Mouse (Mus musculus) midbrain, postnatal 0 days (tissue): ENCODE data around the gene Exosc2. TPM values are rescaled to one million over a fixed set of nuclear protein-coding genes. Genes with fewer than 3 reads are reported as not detected.

ENCODE experiments used
- ATAC-seq: fragments of 200-750 bp; cut with Nextera tagmentation; 2 replicates; pipeline ENCODE4 v1.8.0; 2017; ENCODE audit warnings: moderate number of reproducible peaks, mild to moderate bottlenecking, moderate TSS enrichment, moderate library complexity; ENCODE audit not compliant: low FRiP score
- DNase-seq: peaks from one replicate; pipeline ENCODE4 v3.0.0-alpha.2; 2015; ENCODE audit warnings: low spot score
- H3K27ac ChIP-seq: fragments of 300-500 bp; sonication (generic); 2 replicates; pipeline ENCODE4 v1.5.1; 2014; ENCODE audit warnings: low read depth, mild to moderate bottlenecking, low read length, mixed read lengths
- H3K27me3 ChIP-seq: fragments of 300-500 bp; sonication (generic); 2 replicates; pipeline ENCODE4 v1.6.1; 2014; ENCODE audit warnings: low read length, control low read depth, mixed read lengths; ENCODE audit not compliant: insufficient read depth
- H3K36me3 ChIP-seq: fragments of 300-500 bp; sonication (generic); 2 replicates; pipeline ENCODE4 v1.6.1; 2014; ENCODE audit warnings: low read length, control low read depth, mixed read lengths; ENCODE audit not compliant: insufficient read depth
- H3K4me1 ChIP-seq: fragments of 300-500 bp; sonication (generic); 2 replicates; pipeline ENCODE4 v1.6.1; 2014; ENCODE audit warnings: mild to moderate bottlenecking, control low read depth, antibody characterized with exemption, low read length, mixed read lengths; ENCODE audit not compliant: insufficient read depth
- H3K4me2 ChIP-seq: fragments of 300-500 bp; sonication (generic); 2 replicates; pipeline ENCODE4 v1.6.1; 2014; ENCODE audit warnings: low read depth, mild to moderate bottlenecking, low read length, mixed read lengths; ENCODE audit not compliant: poor library complexity, severe bottlenecking
- H3K4me3 ChIP-seq: fragments of 300-500 bp; sonication (generic); 2 replicates; pipeline ENCODE4 v1.5.1; 2014; ENCODE audit warnings: low read depth, mild to moderate bottlenecking, low read length, moderate library complexity
- H3K9ac ChIP-seq: fragments of 300-500 bp; sonication (generic); replicated peaks from 2 replicates; pipeline ENCODE4 v1.6.1; 2014; ENCODE audit warnings: mild to moderate bottlenecking, low read length, moderate library complexity, mixed read lengths; ENCODE audit not compliant: poor library complexity, severe bottlenecking
- H3K9me3 ChIP-seq: fragments of 300-500 bp; sonication (generic); 2 replicates; pipeline ENCODE4 v1.6.1; 2016; ENCODE audit warnings: low read length, control low read depth
- CTCF ChIP-seq: IDR thresholded peaks from 2 replicates; pipeline ENCODE4 v1.5.1; 2016; ENCODE audit warnings: antibody characterized with exemption, mild to moderate bottlenecking
- WGBS: fragments of 180-500 bp; shearing (Covaris S2); extraction: QIAGEN DNeasy Blood & Tissue Kit; methylation state at CpG from one replicate; pipeline ENCODE4 v1.1.7; 2014; 5-methylcytosine and 5-hydroxymethylcytosine counted together
- polyA plus RNA-seq: library from polyadenylated mRNA; unstranded; fragments of >200 nt; fragmentation: Nextera tagmentation; extraction: Ambion mirVana; gene quantifications from 2 replicates; pipeline ENCODE4 v1.2.1, GENCODE M21; 2015
- total RNA-seq: library from RNA; depleted of rRNA; stranded (reverse); fragments of >200 nt; gene quantifications from 2 replicates; pipeline ENCODE4 v1.2.3, GENCODE M21; 2014

Gene Exosc2
- total and polyA plus RNA-seq, 2 experiments from 2014 or later, result 26.7 to 36.8 TPM

DNA sequence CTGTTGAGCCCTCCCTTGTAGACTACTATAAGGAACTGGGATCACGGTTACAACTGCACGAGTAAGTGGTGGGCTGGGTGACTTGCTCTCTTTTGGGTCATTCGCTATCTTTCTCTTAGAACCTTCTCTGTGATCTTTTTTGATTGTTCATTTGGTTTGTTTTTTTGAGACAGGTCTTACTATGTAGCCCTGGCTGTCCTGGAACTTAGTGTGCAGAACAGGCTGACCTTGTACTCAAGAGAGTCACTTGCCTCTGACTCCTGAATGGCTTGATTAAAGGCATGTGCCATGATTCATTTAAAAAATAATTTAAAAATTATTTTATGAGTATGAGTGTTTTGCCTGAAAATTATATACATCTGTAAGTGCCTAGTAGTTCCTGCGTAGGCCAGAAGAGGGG is 44.3 kb downstream of the Exosc2 start:
- Histone ChIP-seq H3K36me3 (no peaks in the 10 kb centered on the region), H3K27ac (no peak overlapping the region), H3K9me3 (no peaks in the 10 kb centered on the region), H3K4me2 (no peak overlapping the region), H3K4me1 (no peaks in the 10 kb centered on the region), H3K9ac (no peak overlapping the region), H3K27me3 (no peaks in the 10 kb centered on the region), H3K4me3 (no peak overlapping the region)
- 97% methylated on average over 4 of the region's 4 CpGs for WGBS
- TF ChIP-seq CTCF, result no peak
- ATAC-seq (no peak), DNase-seq (no peak)

DNA sequence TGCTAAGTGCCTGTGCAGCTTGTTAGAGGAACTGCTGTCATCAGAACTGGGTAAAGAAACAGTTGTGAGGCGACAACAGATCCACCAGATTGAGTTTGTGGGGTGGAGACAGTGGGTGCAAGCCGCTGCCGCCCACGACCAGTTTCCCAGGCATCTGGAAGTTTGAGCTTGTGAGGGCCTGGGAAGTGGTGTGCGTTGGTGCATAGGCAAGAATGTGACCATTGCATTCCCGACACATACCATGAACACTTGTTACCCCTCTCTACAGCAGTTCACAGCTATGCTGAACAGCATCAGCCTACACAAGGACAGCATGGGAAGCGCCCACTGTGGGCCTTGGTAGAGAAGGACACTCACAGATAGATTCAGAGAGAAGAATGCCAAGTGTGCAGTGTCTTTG is 45.5 kb downstream of the Exosc2 start:
- no peaks in the 10 kb centered on the region for H3K9me3 ChIP-seq
- H3K4me2 ChIP-seq, result no peak overlapping the region
- H3K27ac ChIP-seq, result no peak overlapping the region
- ATAC-seq, result no peak
- H3K4me1 ChIP-seq, result no peaks in the 10 kb centered on the region
- DNase-seq, result no peak
- no peak for TF ChIP-seq CTCF
- WGBS, result 93% methylated on average over 7 of the region's 7 CpGs
- no peak overlapping the region for H3K4me3 ChIP-seq
- H3K9ac ChIP-seq, result no peak overlapping the region
- no peaks in the 10 kb centered on the region for H3K27me3 ChIP-seq
- no peaks in the 10 kb centered on the region for H3K36me3 ChIP-seq

DNA sequence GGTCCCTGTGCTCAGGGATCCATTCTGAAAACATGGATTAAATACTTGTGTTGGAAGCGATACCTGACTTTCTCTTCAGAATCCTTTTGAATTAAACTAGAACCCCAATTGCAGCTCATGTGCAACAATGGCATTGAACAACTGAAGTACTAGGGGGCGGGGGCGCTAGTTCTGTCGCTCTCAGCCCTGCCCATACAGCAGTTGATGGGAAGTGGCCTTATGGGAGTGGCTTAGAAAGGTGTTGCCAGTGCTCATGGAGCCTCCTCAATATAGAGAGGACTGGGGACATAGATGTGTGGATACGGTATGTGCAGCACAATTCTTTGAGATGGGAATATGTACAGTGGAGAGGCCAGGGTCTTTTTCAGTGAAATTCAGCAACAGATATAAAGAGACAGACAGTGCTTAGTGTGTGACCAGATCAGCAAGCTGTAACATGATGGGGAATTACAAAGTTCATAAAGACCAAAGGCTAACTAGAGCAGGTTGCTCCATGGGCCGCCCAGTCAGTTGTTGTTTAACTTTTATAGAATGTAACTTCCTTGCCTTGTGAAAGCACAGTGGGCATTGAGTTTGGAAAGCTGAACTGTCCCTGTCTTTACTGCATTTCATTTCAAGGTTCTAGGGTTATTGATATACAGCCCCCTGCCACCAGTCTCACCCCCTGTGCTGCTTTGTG is 48.8 kb downstream of the Exosc2 start:
- Histone ChIP-seq H3K27ac (no peak overlapping the region), H3K4me1 (no peaks in the 10 kb centered on the region), H3K9ac (no peak overlapping the region), H3K4me2 (no peak overlapping the region), H3K27me3 (no peaks in the 10 kb centered on the region), H3K4me3 (no peak overlapping the region), H3K9me3 (no peaks in the 10 kb centered on the region), H3K36me3 (no peaks in the 10 kb centered on the region)
- no peak for TF ChIP-seq CTCF
- WGBS, result 85% methylated on average over 6 of the region's 6 CpGs
- DNase-seq, result no peak
- no peak for ATAC-seq

DNA sequence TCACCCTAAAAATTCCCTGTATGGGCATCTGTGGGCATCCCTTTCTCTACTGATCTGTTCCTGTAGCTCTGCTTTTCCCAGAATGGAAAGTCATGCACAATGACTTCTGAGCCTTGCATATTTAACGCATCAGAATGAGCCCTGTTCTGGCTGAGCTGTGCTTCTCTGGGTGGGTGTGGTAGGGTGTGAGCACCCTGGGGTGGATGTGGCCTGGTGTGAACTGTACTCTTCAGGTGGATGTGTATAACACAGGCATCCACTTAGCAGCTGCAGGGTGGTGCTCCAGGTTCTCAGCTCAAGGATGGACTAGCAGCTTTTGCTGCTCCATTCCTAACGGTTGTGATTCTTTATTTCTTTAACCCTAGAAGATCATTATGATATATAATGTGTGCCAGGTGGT is 49.4 kb downstream of the Exosc2 start:
- Histone ChIP-seq H3K4me1 (no peaks in the 10 kb centered on the region), H3K4me2 (no peak overlapping the region), H3K27me3 (no peaks in the 10 kb centered on the region), H3K27ac (no peak overlapping the region), H3K36me3 (no peaks in the 10 kb centered on the region), H3K4me3 (no peak overlapping the region), H3K9me3 (no peaks in the 10 kb centered on the region), H3K9ac (no peak overlapping the region)
- TF ChIP-seq CTCF, result no peak
- WGBS, result 76% methylated on average over 2 of the region's 2 CpGs
- ATAC-seq (no peak), DNase-seq (no peak)

DNA sequence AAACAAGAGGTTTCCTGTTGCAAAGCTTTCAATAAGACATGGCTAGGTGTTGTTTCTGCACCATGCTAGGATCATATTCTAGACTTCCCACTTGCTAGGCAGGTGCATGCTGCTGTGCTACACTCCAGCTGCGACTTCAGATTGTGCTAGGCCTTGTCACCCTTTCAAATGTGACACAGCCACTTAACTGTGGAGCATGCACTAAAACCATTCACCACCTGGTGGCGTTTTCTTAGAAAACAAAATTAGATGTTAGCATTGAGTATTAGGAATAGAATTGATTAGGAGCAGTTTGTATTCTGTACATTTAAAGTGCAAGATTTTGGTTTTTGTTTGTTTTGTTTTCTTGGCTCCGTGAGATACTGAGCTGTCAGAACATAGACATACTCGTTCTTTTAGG is 50.3 kb downstream of the Exosc2 start:
- no peak overlapping the region for H3K27ac ChIP-seq
- no peaks in the 10 kb centered on the region for H3K36me3 ChIP-seq
- H3K4me2 ChIP-seq, result no peak overlapping the region
- no peaks in the 10 kb centered on the region for H3K27me3 ChIP-seq
- 58% methylated on average over 4 of the region's 4 CpGs for WGBS
- ATAC-seq (no peak), DNase-seq (peak; percentile 38)
- H3K4me1 ChIP-seq, result no peaks in the 10 kb centered on the region
- no peak overlapping the region for H3K9ac ChIP-seq
- no peaks in the 10 kb centered on the region for H3K9me3 ChIP-seq
- TF ChIP-seq CTCF, result peak; percentile 60
- H3K4me3 ChIP-seq, result no peak overlapping the region

DNA sequence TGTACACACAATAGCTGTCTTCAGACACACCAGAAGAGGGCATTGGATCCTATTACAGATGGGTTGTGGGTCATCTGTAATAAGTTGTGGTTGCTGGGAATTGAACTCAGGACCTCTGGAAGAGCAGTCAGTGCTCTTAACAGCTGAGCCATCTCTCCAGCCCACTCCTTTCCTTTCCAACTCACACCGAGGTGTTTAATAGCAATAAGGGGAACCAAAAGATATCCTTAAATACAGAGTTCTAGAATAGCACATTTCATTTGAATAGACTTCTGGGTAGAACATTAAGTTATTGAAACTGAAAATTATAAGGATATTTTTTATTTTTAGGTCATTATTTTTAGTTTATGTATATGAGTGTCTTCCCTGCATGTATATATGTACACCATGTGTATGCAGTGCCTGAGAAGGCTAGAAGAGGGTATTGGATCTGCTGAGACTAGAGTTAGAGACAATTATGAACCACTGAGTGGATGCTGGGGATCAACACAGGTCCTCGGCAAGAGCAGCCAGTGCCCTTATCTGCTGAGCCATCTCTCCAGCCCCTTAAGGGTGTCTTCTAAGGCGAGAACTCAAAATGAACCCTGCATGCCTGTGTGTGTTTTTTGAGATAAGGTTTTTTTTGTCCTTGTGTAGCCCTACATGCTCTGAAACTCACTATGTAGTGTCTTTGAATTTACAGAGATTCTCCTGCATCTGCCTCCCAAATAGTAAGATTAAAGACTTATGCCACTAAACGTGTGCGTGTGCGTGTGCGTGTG is 54.4 kb downstream of the Exosc2 start:
- H3K4me2 ChIP-seq, result no peak overlapping the region
- no peaks in the 10 kb centered on the region for H3K9me3 ChIP-seq
- DNase-seq (no peak), ATAC-seq (no peak)
- no peak overlapping the region for H3K4me3 ChIP-seq
- no peak overlapping the region for H3K9ac ChIP-seq
- H3K36me3 ChIP-seq, result no peaks in the 10 kb centered on the region
- WGBS, result 97% methylated on average over 7 of the region's 7 CpGs
- no peaks in the 10 kb centered on the region for H3K4me1 ChIP-seq
- no peaks in the 10 kb centered on the region for H3K27me3 ChIP-seq
- no peak for TF ChIP-seq CTCF
- H3K27ac ChIP-seq, result no peak overlapping the region
